9 mouse cellular contexts compared by ENCODE assay signal in genomic region chr3:94973620-94974019, GRCm38 (mm10). TPM values are rescaled to one million over a fixed set of nuclear protein-coding genes. Genes with fewer than 3 reads are reported as not detected.
DNase-seq lines count a peak whose midpoint lies in the region; ATAC-seq and TF ChIP-seq lines count a peak whose summit lies in the region.
"Had no signal": no experiment of that assay in that cellular context is flagged by ENCODE, and none has a peak within 500 bp of the region (broad histone marks: within the 10 kb centered on the region; RNA-seq: fewer than 3 reads in every experiment).

No protein-coding gene starts in this region.

- no peak for DNase-seq in heart, postnatal 10 days
- DNase-seq in hindbrain, embryonic 14.5 days (ENCODE audit: low spot score), result no peak
- no peak for DNase-seq in midbrain, embryonic 10.5 days (ENCODE audit: low spot score)
- no peak for DNase-seq in layer of hippocampus, postnatal 36 days
- DNase-seq in thymus, adult 2 months, result no peak
- no peak for DNase-seq in spleen, postnatal 36 days (ENCODE audit: low spot score in 2 of 2)
- DNase-seq: heart, postnatal 14 days had no signal

- no peak for TF ChIP-seq CTCF in ES-Bruce4 (IDR thresholded peaks at IDR 0.05; ENCODE audit: low read depth, low read length)
- no peak for TF ChIP-seq CTCF in thymus, adult 2 months (IDR thresholded peaks at IDR 0.05; ENCODE audit: borderline replicate concordance, control insufficient read depth, extremely low read depth, insufficient read depth, low read length, poor library complexity)

- peaks cover 8 to 14% of the 10 kb centered on the region in 2 experiments for H3K4me1 ChIP-seq in heart, embryonic 14.5 days (ENCODE audit: control insufficient read depth in 2 of 2, insufficient read depth in 2 of 2, low read length in 2 of 2)
- no peaks in the 10 kb centered on the region for H3K4me1 ChIP-seq in ES-Bruce4 (ENCODE audit: control insufficient read depth, insufficient read depth, low read length)
- H3K4me1 ChIP-seq in hindbrain, embryonic 14.5 days (replicated peaks; ENCODE audit: control insufficient read depth, insufficient read depth, low read length), result peaks cover 15% of the 10 kb centered on the region
- H3K4me1 ChIP-seq in midbrain, embryonic 10.5 days, result peaks cover 21% of the 10 kb centered on the region
- peaks cover 9% of the 10 kb centered on the region for H3K4me1 ChIP-seq in thymus, adult 2 months (replicated peaks; ENCODE audit: control insufficient read depth, insufficient read depth, low read length)

- TF ChIP-seq EP300 in ES-Bruce4 (IDR thresholded peaks at IDR 0.05; ENCODE audit: insufficient read depth, low read depth, low read length), result no peak

- intact Hi-C loops in heart, postnatal 10 days (cut with DNase I), result loop anchor here (2.0 kb wide), 1 partner anchor 19 kb away; the partner anchor contains the start of gene Rfx5

- peaks cover 15% of the 10 kb centered on the region for H3K36me3 ChIP-seq in heart, embryonic 14.5 days (ENCODE audit: control insufficient read depth, insufficient read depth, low read length)
- H3K36me3 ChIP-seq in ES-Bruce4 (ENCODE audit: control insufficient read depth, insufficient read depth, low read length, poor library complexity, severe bottlenecking), result no peaks in the 10 kb centered on the region
- H3K36me3 ChIP-seq in hindbrain, embryonic 14.5 days (replicated peaks; ENCODE audit: control insufficient read depth, insufficient read depth), result peaks cover 14% of the 10 kb centered on the region; the same call in 1 of the 2 replicates
- H3K36me3 ChIP-seq in midbrain, embryonic 10.5 days, result peaks cover 12% of the 10 kb centered on the region
- H3K36me3 ChIP-seq in thymus, adult 2 months (ENCODE audit: control insufficient read depth, insufficient read depth, low read length), result no peaks in the 10 kb centered on the region

- no peak overlapping the region; a peak in 1 of 4 replicates for H3K4me3 ChIP-seq in heart, embryonic 14.5 days (ENCODE audit: control insufficient read depth in 1 of 2, insufficient read depth in 1 of 2, low read depth in 1 of 2, low read length in 2 of 2)
- H3K4me3 ChIP-seq in ES-Bruce4 (ENCODE audit: low read depth, low read length), result no peak overlapping the region
- no peak overlapping the region for H3K4me3 ChIP-seq in hindbrain, embryonic 14.5 days (replicated peaks; ENCODE audit: low read length)
- H3K4me3 ChIP-seq in midbrain, embryonic 10.5 days, result peak overlapping the region; percentile 93
- no peak overlapping the region for H3K4me3 ChIP-seq in thymus, adult 2 months (ENCODE audit: control insufficient read depth, insufficient read depth, low read length)

- WGBS in heart, embryonic 14.5 days, result 82% methylated on average over 5 of the region's 5 CpGs
- WGBS in hindbrain, embryonic 14.5 days, result 81% methylated on average over 5 of the region's 5 CpGs
- WGBS in midbrain, embryonic 10.5 days, result 75% methylated on average over 5 of the region's 5 CpGs
- whole genome bisulfite sequencing in thymus, adult 2 months, result 96% methylated on average over 5 of the region's 5 CpGs

- no peak overlapping the region; the same call in 1 of the 2 replicates for H3K9ac ChIP-seq in heart, embryonic 14.5 days (ENCODE audit: low read length)
- H3K9ac ChIP-seq in ES-Bruce4 (ENCODE audit: low read depth, poor library complexity, severe bottlenecking), result peak overlapping the region; percentile 97; the same call in 1 of the 2 replicates
- H3K9ac ChIP-seq in hindbrain, embryonic 14.5 days, result no peak overlapping the region

- no peaks in the 10 kb centered on the region for H3K27me3 ChIP-seq in heart, embryonic 14.5 days (ENCODE audit: control insufficient read depth, insufficient read depth, low read length)
- no peaks in the 10 kb centered on the region for H3K27me3 ChIP-seq in ES-Bruce4 (ENCODE audit: control insufficient read depth, insufficient read depth, low read length, poor library complexity, severe bottlenecking)
- H3K27me3 ChIP-seq in hindbrain, embryonic 14.5 days (ENCODE audit: control insufficient read depth, insufficient read depth, low read length), result no peaks in the 10 kb centered on the region
- H3K27me3 ChIP-seq in midbrain, embryonic 10.5 days (ENCODE audit: low read depth, poor library complexity, severe bottlenecking), result no peaks in the 10 kb centered on the region
- H3K27me3 ChIP-seq in thymus, adult 2 months (ENCODE audit: control insufficient read depth, insufficient read depth, low read length), result no peaks in the 10 kb centered on the region

- H3K27ac ChIP-seq in heart, embryonic 14.5 days (replicated peaks in 1 of 2; ENCODE audit: control insufficient read depth in 1 of 2, insufficient read depth in 1 of 2, low read depth in 2 of 2, low read length in 2 of 2), result peak overlapping the region in 1 of 2 experiments; percentile 30; a peak in 1 of 4 replicates
- no peak overlapping the region for H3K27ac ChIP-seq in ES-Bruce4 (ENCODE audit: insufficient read depth, low read length)
- no peak overlapping the region for H3K27ac ChIP-seq in hindbrain, embryonic 14.5 days
- H3K27ac ChIP-seq in midbrain, embryonic 10.5 days (replicated peaks), result peak overlapping the region; percentile 97; the same call in 1 of the 2 replicates
- H3K27ac ChIP-seq in thymus, adult 2 months (ENCODE audit: control insufficient read depth, insufficient read depth, low read length), result no peak overlapping the region

- H3K4me2 ChIP-seq in heart, embryonic 14.5 days (ENCODE audit: low read length), result peak overlapping the region; percentile 82
- H3K4me2 ChIP-seq in hindbrain, embryonic 14.5 days (replicated peaks), result peak overlapping the region; percentile 82

- no peaks in the 10 kb centered on the region for H3K9me3 ChIP-seq in heart, embryonic 14.5 days (ENCODE audit: control insufficient read depth, low read length)
- no peaks in the 10 kb centered on the region for H3K9me3 ChIP-seq in ES-Bruce4 (replicated peaks; ENCODE audit: control insufficient read depth, insufficient read depth, low read length, poor library complexity, severe bottlenecking)
- H3K9me3 ChIP-seq in hindbrain, embryonic 14.5 days (ENCODE audit: control insufficient read depth, low read length), result no peaks in the 10 kb centered on the region
- H3K9me3 ChIP-seq in midbrain, embryonic 10.5 days (replicated peaks), result no peaks in the 10 kb centered on the region

- no peak for ATAC-seq in heart, embryonic 14.5 days (ENCODE audit: insufficient number of reproducible peaks, insufficient read depth, low FRiP score, low read depth)
- no peak for ATAC-seq in hindbrain, embryonic 14.5 days (ENCODE audit: low FRiP score)

- no peak for TF ChIP-seq POLR2A in ES-Bruce4 (IDR thresholded peaks at IDR 0.05; ENCODE audit: insufficient read depth, low read length)
- no peak for TF ChIP-seq POLR2A in thymus, adult 2 months (IDR thresholded peaks at IDR 0.05; ENCODE audit: control insufficient read depth, extremely low read depth, insufficient read depth, low read length, poor library complexity)

RNA-seq across cellular contexts. Expression of gene Pi4kb, which starts 0.9 kb away (rescaled TPM):
- 17.4 and 21.8 TPM in 2 replicates for polyA plus RNA-seq in heart, embryonic 14.5 days (2014; fragmentation: Nextera tagmentation; extraction: Ambion mirVana)
- total RNA-seq in heart, postnatal 10 days (2021), result 10 to 100 TPM; 35.6 to 41.1 TPM
- polyA plus RNA-seq in ES-Bruce4 (2011; ENCODE audit: insufficient read depth, insufficient read length, low read depth, missing spikeins), result 11.3 and 12.8 TPM in 2 replicates
- polyA plus RNA-seq in hindbrain, embryonic 14.5 days (2014; fragmentation: Nextera tagmentation; extraction: Ambion mirVana), result 25.0 and 28.4 TPM in 2 replicates
- polyA plus RNA-seq in midbrain, embryonic 10.5 days (2016; fragmentation: Nextera tagmentation; extraction: Ambion mirVana), result 21.4 and 24.9 TPM in 2 replicates
- 10 to 100 TPM; 55.3 to 61.2 TPM for total RNA-seq in layer of hippocampus, postnatal 36 days (2021)
- polyA plus RNA-seq in thymus, adult 2 months (2012; rRNA removed), result 59.0 and 62.3 TPM in 2 replicates

RNA-seq across cellular contexts. Expression of gene Rfx5, which starts 19.7 kb away (rescaled TPM):
- polyA plus RNA-seq in heart, embryonic 14.5 days (2014; fragmentation: Nextera tagmentation; extraction: Ambion mirVana), result 6.9 and 8.1 TPM in 2 replicates
- 10 to 100 TPM; 10.1 to 10.4 TPM for total RNA-seq in heart, postnatal 10 days (2021)
- polyA plus RNA-seq in ES-Bruce4 (2011; ENCODE audit: insufficient read depth, insufficient read length, low read depth, missing spikeins), result 24.8 and 25.1 TPM in 2 replicates
- 7.4 and 8.9 TPM in 2 replicates for polyA plus RNA-seq in hindbrain, embryonic 14.5 days (2014; fragmentation: Nextera tagmentation; extraction: Ambion mirVana)
- polyA plus RNA-seq in midbrain, embryonic 10.5 days (2016; fragmentation: Nextera tagmentation; extraction: Ambion mirVana), result 4.9 and 5.1 TPM in 2 replicates
- total RNA-seq in layer of hippocampus, postnatal 36 days (2021), result 10 to 100 TPM; 23.6 to 26.2 TPM
- 33.3 and 36.8 TPM in 2 replicates for polyA plus RNA-seq in thymus, adult 2 months (2012; rRNA removed)

RNA-seq across cellular contexts. Expression of gene Selenbp1, which starts 40.8 kb away (rescaled TPM):
- 71.7 and 74.5 TPM in 2 replicates for polyA plus RNA-seq in heart, embryonic 14.5 days (2014; fragmentation: Nextera tagmentation; extraction: Ambion mirVana)
- total RNA-seq in heart, postnatal 10 days (2021), result 10 to 100 TPM; 53.7 to 58.5 TPM
- polyA plus RNA-seq in ES-Bruce4 (2011; ENCODE audit: insufficient read depth, insufficient read length, low read depth, missing spikeins), result 0.68 and 1.3 TPM in 2 replicates
- 9.9 and 12.9 TPM in 2 replicates for polyA plus RNA-seq in hindbrain, embryonic 14.5 days (2014; fragmentation: Nextera tagmentation; extraction: Ambion mirVana)
- polyA plus RNA-seq in midbrain, embryonic 10.5 days (2016; fragmentation: Nextera tagmentation; extraction: Ambion mirVana), result 4.1 and 4.2 TPM in 2 replicates
- 10 to 100 TPM in 1 of 2 experiments, 1 to 10 TPM in 1; 9.2 to 10.2 TPM for total RNA-seq in layer of hippocampus, postnatal 36 days (2021)
- polyA plus RNA-seq in thymus, adult 2 months (2012; rRNA removed), result 15.9 and 26.7 TPM in 2 replicates

RNA-seq across cellular contexts. Expression of gene Zfp687, which starts 41.6 kb away (rescaled TPM):
- polyA plus RNA-seq in heart, embryonic 14.5 days (2014; fragmentation: Nextera tagmentation; extraction: Ambion mirVana), result 13.5 and 16.9 TPM in 2 replicates
- 10 to 100 TPM; 20.3 to 24.3 TPM for total RNA-seq in heart, postnatal 10 days (2021)
- 37.7 and 56.5 TPM in 2 replicates for polyA plus RNA-seq in ES-Bruce4 (2011; ENCODE audit: insufficient read depth, insufficient read length, low read depth, missing spikeins)
- 19.6 and 21.2 TPM in 2 replicates for polyA plus RNA-seq in hindbrain, embryonic 14.5 days (2014; fragmentation: Nextera tagmentation; extraction: Ambion mirVana)
- 40.0 and 42.2 TPM in 2 replicates for polyA plus RNA-seq in midbrain, embryonic 10.5 days (2016; fragmentation: Nextera tagmentation; extraction: Ambion mirVana)
- total RNA-seq in layer of hippocampus, postnatal 36 days (2021), result 10 to 100 TPM; 20.3 to 22.4 TPM
- polyA plus RNA-seq in thymus, adult 2 months (2012; rRNA removed), result 57.1 and 61.2 TPM in 2 replicates
